Mouse (Mus musculus) hindlimb bud, embryonic 11.5 days (tissue): ENCODE data around the gene Ywhaq.
A peak's percentile ranks its signal among the peaks of the same experiment; 100 is the strongest.
"Not testable (repeated sequence)": the region's sequence is repeated elsewhere in the genome, so short reads cannot be mapped to it uniquely, and the experiment has no call there.

Source experiments
- DNase-seq: peaks from one replicate; pipeline ENCODE4 v3.0.0-alpha.2; 2012; ENCODE audit warnings: low read depth, low spot score; ENCODE audit errors: extremely low spot score

The Ywhaq gene

DNA sequence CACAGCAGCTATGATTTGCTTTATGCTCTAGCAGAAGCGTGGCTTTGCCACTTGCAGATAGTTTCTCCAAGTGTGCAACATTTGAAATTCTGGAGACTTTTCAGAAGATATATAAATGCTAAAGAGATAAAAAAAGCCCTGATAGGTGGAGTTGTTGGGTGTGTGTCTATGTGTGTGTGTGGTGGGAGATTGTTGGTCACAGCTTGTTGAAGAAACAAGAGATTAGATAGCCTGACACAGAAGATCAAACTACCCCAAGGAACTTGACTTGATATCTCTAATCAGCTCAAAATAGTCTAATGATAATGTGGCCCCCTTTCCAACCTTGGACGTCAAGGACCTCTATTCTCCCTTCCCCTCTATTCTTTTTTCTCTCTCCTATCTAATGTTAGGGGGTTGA lies 6.8 kb downstream of the Ywhaq start:
- no peak for DNase-seq

DNA sequence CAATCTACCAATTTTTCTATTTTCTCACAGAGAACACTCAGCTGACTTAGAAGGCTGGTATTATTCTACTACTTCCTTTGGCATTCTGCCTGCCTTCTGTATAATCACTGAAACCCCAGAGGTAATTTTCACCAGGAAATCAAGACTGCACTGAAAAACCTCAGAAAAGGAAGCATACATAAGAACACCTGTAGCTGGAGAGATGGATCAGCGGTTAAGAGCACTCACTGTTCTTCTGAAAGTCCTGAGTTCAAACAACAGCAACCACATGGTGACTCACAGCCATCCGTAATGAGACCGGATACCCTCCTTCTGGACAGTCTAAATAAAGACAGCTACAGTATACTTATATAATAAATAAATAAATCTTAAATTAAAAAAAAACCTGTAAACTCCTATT lies 7.8 kb downstream of the Ywhaq start:
- no peak for DNase-seq

- DNase-seq, result no peak
These were observed 8.6 kb downstream of the Ywhaq start for GRCm38 (mm10) chr12:21408789-21409367.

- no peak for DNase-seq
These were observed 14.7 kb downstream of the Ywhaq start for GRCm38 (mm10) chr12:21402771-21403170.

- DNase-seq, result no peak
These were observed 31.2 kb downstream of the Ywhaq start for GRCm38 (mm10) chr12:21386201-21386600.

- not testable (repeated sequence) for DNase-seq
These were observed 38.6 kb downstream of the Ywhaq start for GRCm38 (mm10) chr12:21378765-21379346.

- no peak for DNase-seq
These were observed 41.9 kb downstream of the Ywhaq start for GRCm38 (mm10) chr12:21375376-21376157.

- no peak for DNase-seq
These were observed 43.5 kb downstream of the Ywhaq start for GRCm38 (mm10) chr12:21373820-21374475.

DNA sequence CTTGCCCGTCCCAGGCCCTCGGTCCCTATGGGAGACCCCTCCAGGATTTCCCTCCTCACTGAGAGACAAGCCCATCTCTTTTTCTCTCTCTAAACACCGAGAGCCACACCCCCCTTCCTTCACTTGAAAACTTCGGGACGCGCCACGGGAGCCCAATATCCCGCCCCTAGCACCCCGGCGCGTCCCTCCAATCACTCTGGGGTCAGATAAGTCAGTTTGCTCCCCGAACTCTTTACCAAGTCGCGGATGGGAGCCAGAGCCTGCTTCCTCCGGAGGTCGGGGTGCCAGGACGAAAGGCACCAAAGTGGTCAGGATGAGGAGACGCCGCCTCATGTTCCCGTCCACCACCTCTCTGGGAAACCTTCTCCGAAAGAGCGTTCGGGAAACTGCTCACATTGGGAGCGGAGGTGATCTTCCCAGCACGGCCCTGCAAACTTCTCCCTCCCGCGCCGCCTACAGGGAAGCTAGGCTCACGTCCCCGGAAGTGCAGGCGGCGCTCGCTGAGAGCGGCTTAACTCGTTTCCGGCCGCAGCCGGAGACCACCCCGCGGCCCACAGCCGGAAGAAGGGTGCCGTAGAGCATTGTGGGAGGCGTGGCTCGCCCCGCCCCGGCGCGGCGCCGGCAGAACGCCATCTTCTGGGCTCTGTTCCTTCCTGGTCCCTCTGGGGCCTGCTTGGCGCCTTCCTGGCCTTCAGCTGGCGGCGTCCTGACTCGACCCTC lies 44.2 kb downstream of the Ywhaq start, which contains the start of gene Adam17:
TSS of gene Adam17 (minus strand) at position 533 of the 720 bp plus-strand sequence.
- DNase-seq, result peak; percentile 67

DNA sequence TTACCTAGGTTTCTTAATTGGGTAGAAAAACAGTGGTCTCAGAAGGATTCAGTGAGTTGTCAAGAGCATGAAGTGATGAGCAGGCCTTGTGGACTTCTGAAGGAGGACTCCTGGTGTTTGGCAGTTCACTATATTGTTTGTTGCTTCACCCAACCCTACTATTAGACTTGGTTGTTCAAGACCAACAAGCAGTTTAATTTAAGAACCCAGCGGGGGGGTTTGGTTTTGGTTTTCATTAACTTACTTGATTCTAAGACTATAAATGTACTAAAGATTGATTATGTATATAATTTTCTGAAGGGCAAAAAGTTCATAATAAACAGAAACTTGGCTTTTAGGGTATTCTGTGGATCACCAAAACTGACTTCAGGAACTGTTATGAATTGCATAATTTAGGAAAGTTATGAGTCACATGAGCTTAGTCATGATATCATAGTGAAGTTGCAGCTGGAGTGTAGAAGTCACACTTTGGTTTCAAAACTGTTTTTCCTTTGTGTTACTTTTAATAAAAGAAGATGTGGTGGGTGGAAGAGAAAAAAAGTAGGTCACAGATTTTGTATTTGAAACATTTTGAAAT lies 47.3 kb downstream of the Ywhaq start:
- DNase-seq, result no peak

DNA sequence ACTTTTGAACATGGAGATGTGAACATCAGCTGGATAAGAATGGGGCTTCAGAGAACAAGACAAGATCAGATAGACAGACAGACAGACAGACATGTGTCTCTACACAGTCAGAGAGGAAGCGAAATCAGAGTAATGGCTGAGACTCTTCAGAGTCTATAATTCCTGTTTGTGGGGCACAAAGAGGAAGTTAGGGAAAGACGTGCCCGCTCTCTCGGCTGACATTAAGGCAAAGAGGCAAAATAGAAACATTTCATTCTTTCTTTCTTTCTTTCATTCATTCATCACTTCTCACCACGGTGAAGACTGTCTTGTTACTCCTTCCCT lies 48.4 kb downstream of the Ywhaq start:
- DNase-seq, result no peak

DNA sequence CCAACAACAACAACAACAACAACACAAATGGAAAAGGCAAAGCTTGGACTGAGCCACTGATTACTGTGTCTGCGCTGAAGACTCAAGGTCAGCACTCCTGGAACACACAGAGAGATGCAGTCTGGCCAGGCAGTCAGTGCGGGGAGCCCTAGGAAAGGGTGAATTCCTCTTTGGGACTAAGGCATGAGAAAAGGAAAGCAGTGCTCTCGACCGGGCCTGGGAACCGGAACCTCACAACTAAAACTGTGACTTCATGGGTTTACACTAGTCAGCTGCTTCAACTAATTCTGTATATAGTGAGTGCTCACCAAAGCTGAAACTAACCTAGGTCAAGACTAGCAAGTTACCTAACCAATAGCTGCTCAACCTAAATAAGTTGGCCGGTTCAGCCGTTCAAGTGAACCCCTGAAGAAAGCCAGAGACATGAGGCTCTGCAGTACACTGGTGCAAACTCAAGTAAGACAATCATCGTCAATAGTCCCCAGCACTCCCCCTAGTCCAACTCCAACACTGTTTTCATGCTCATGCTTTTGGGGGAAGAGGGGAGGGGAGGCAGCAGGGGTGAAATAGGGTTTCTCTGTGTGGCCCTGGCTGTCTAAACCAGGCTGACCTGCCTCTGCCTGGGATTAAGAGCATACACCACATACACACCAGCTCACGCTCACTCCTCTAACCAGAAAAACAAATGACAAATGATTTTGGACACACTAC lies 48.9 kb downstream of the Ywhaq start:
- no peak for DNase-seq

GRCm38 (mm10) chr12:21364624-21365435 lies 52.6 kb downstream of the Ywhaq start:
- DNase-seq, result no peak

- DNase-seq, result no peak
These were observed 54.2 kb downstream of the Ywhaq start for GRCm38 (mm10) chr12:21363195-21363594.

DNA sequence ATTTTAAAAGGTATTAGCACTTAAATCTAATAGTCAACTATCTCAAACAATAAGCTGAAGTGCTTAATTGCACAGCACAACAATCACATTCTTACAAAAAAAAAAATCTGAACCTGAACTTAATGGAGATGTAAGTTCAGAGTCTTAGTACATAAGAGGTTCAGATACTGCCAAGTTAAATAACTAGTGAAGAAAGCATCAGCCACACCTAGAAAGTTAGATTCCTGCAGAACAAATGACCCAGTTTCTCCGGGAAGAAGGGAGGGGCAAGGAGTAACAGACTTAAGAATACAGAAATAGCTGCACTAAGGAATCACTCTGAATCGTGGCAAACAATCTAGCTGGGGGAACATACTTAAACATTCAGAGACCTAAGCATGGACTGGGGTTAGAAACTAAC lies 54.8 kb downstream of the Ywhaq start:
- DNase-seq, result no peak

DNA sequence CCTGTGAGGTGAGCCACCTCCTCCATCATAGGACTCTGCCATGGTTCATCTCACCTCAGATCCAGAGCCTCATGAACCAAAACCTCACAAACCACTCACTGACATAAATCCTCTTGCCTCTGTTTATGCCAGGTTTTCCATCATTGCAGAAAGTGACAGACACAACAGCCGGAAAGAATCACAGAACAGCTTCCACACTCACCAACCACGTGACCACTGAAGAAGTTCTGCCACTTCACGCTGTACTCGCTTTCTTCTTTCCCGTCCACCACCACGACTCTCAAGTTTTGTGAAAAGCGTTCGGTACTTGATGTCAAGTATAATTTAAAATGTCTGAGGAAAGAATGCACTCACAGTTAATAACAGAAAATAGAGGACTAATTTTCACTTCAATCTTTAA lies 63.8 kb downstream of the Ywhaq start:
- no peak for DNase-seq

GRCm38 (mm10) chr12:21350113-21350876 lies 67.1 kb downstream of the Ywhaq start:
- no peak for DNase-seq

DNA sequence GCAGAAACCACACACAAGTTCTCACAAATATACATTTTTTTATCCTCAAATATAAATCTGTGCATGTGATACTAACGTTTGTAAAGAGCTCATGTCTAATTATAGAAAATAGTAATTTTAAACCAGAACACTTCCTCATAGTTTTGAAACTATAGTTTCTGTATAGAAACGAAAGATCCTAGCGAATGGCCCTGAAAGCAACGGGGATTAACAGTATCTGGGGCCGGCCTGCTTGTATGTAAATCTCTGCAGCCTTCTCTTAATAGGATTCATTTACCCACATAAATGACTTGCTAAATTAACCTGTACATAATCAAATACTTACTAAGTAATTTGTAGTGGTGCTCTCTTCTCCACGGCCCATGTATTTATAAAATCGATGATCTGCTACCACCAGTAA lies 70.5 kb downstream of the Ywhaq start:
- no peak for DNase-seq

DNA sequence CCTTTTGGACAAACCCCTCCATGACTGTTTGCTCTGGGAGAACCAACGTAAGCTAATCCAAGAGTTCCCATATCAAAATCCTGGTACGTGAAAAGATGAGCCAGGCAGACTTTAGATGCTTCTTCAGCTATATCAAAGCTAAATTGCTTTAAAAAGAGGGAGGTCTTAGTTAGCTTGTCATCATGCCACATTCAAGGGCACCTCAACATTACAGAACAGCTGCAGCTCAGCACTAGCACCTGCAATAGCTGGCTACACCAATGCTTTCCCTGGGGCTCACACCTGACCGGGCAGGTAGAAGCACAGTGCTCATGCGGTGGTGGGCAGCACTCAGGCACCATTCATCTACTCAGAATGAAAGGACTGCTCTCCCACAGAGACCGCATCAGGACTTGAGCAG lies 76.8 kb downstream of the Ywhaq start:
- DNase-seq, result no peak
